Mouse (Mus musculus) lung, adult 10 weeks (tissue): ENCODE results near the gene Lekr1. TPM values are rescaled to one million over a fixed set of nuclear protein-coding genes. Genes with fewer than 3 reads are reported as not detected.

Source experiments
- polyA plus RNA-seq: library from polyadenylated mRNA; stranded (reverse); fragments of 350-450 nt; fragmentation: Illumina TruSeq; extraction: RNeasy Lipid Tissue Mini Kit (QIAGEN cat#74804); gene quantifications from one replicate; pipeline ENCODE4 v1.2.3, GENCODE M21; 2014; ENCODE audit warnings: low read depth, low replicate concordance; ENCODE audit not compliant: insufficient read depth

Lekr1 gene
- polyA plus RNA-seq = 3.1 TPM

GRCm38 (mm10) chr3:65665977-65666766, at the start of gene Lekr1:
Gene Lekr1 (plus strand): TSS chr3:65666228.

Other genes starting within 250 kb of the Lekr1 start
- 10.2 TPM for gene Tiparp, start 137.8 kb upstream of the Lekr1 start, polyA plus RNA-seq